Mouse (Mus musculus) heart, adult 2 months (tissue): ENCODE results near the gene Proser3.

Experiments
- CTCF ChIP-seq: fragments of 200-600 bp; IDR thresholded peaks from 2 replicates; pipeline ENCODE4 v1.8.1; 2022; ENCODE audit warnings: antibody characterized with exemption, mild to moderate bottlenecking, moderate library complexity
- EP300 ChIP-seq: fragments of 200-500 bp; IDR thresholded peaks from 2 replicates; pipeline ENCODE4 v1.6.1; 2011; ENCODE audit warnings: low read depth, low read length, control low read depth; ENCODE audit not compliant: insufficient read depth
- POLR2A ChIP-seq: fragments of 200-500 bp; IDR thresholded peaks from 2 replicates; pipeline ENCODE4 v1.6.1; 2011; ENCODE audit warnings: mild to moderate bottlenecking, low read depth, low read length, control low read depth; ENCODE audit not compliant: insufficient read depth

DNA sequence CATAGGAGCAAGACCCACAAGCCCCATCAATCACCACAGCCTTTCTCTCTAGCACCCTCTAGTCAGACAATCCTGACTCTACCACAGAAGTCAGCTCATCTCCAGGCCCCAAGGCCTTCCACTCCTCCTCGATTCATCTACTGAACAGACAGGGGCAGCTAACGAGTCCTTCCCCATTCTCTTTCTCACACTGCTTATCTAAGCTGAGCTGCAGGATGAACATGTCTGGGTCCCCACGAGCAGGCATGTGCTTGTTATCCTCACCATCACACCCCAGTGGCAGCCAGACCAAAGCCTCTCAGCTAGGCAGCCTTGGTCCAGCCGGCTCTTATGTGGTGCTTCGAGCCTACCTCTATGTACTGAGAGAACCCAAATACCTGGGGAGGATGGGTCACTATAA, 20.3 kb upstream of the Proser3 start:
- TF ChIP-seq CTCF: no peak
- TF ChIP-seq EP300: no peak
- no peak for TF ChIP-seq POLR2A
